Mouse (Mus musculus) E14TG2a.4 (cell line): ENCODE measurements around the gene Agrn.

ENCODE experiments used
- H3K27me3 ChIP-seq: 2 replicates; pipeline ENCODE4 v1.6.1; 2014; ENCODE audit warnings: low read length, control low read depth; ENCODE audit not compliant: insufficient read depth
- H3K36me3 ChIP-seq: 2 replicates; pipeline ENCODE4 v1.6.1; 2014; ENCODE audit warnings: low read length, control low read depth; ENCODE audit not compliant: insufficient read depth
- H3K4me1 ChIP-seq: replicated peaks from 2 replicates; pipeline ENCODE4 v1.6.1; 2014; ENCODE audit warnings: low read depth, low read length, control low read depth
- H3K4me3 ChIP-seq: replicated peaks from 2 replicates; pipeline ENCODE4 v1.5.1; 2014; ENCODE audit warnings: mild to moderate bottlenecking, low read length
- H3K9me3 ChIP-seq: 2 replicates; pipeline ENCODE4 v1.6.1; 2014; ENCODE audit warnings: low read length, control low read depth
- CTCF ChIP-seq: conservative IDR thresholded peaks from 2 replicates; pipeline ENCODE4 v1.5.1; 2014; ENCODE audit warnings: low read length
- NANOG ChIP-seq: IDR thresholded peaks from 2 replicates; pipeline ENCODE4 v1.6.1; 2014; ENCODE audit warnings: borderline replicate concordance, low read length, mixed read lengths
- POU5F1 ChIP-seq: IDR thresholded peaks from 2 replicates; pipeline ENCODE4 v1.6.1; 2014; ENCODE audit warnings: low read length, borderline replicate concordance

Gene Agrn

GRCm38 (mm10) chr4:156195927-156196870 lies 1.1 kb downstream of the Agrn start:
- H3K4me3 ChIP-seq = peak overlapping the region; percentile 93
- H3K27me3 ChIP-seq = peaks cover 13% of the 10 kb centered on the region
- H3K4me1 ChIP-seq = peaks cover 67% of the 10 kb centered on the region
- H3K9me3 ChIP-seq = no peaks in the 10 kb centered on the region
- H3K36me3 ChIP-seq = peaks cover 44% of the 10 kb centered on the region
- TF ChIP-seq POU5F1 (no peak), NANOG (no peak), CTCF (no peak)

GRCm38 (mm10) chr4:156194346-156194745 lies 2.9 kb downstream of the Agrn start:
- no peaks in the 10 kb centered on the region for H3K9me3 ChIP-seq
- no peak for TF ChIP-seq NANOG
- TF ChIP-seq CTCF = no peak
- TF ChIP-seq POU5F1 = no peak
- peak overlapping the region; percentile 93 for H3K4me3 ChIP-seq
- peaks cover 61% of the 10 kb centered on the region for H3K36me3 ChIP-seq
- peaks cover 83% of the 10 kb centered on the region for H3K4me1 ChIP-seq
- peaks cover 7% of the 10 kb centered on the region for H3K27me3 ChIP-seq

- Histone ChIP-seq H3K4me1 (peaks cover 85% of the 10 kb centered on the region), H3K9me3 (no peaks in the 10 kb centered on the region)
Observed at GRCm38 (mm10) chr4:156193906-156194305, 3.4 kb downstream of the Agrn start.

GRCm38 (mm10) chr4:156193200-156193590 lies 4.1 kb downstream of the Agrn start:
- Histone ChIP-seq H3K9me3 (no peaks in the 10 kb centered on the region), H3K27me3 (no peaks in the 10 kb centered on the region), H3K4me1 (peaks cover 85% of the 10 kb centered on the region), H3K36me3 (peaks cover 61% of the 10 kb centered on the region), H3K4me3 (peak overlapping the region; percentile 93)
- TF ChIP-seq POU5F1 (no peak), CTCF (no peak), NANOG (no peak)

More at GRCm38 (mm10) chr4:156193906-156194305, 3.4 kb downstream of the Agrn start:
- H3K4me3 ChIP-seq = peak overlapping the region; percentile 93
- H3K36me3 ChIP-seq = peaks cover 61% of the 10 kb centered on the region
- peaks cover 4% of the 10 kb centered on the region for H3K27me3 ChIP-seq
- TF ChIP-seq POU5F1 = no peak
- TF ChIP-seq NANOG = no peak
- no peak for TF ChIP-seq CTCF

- Histone ChIP-seq H3K27me3 (no peaks in the 10 kb centered on the region), H3K9me3 (no peaks in the 10 kb centered on the region), H3K36me3 (peaks cover 66% of the 10 kb centered on the region), H3K4me3 (peak overlapping the region; percentile 93), H3K4me1 (peaks cover 91% of the 10 kb centered on the region)
- TF ChIP-seq NANOG = no peak
- TF ChIP-seq CTCF = no peak
- no peak for TF ChIP-seq POU5F1
Observed at GRCm38 (mm10) chr4:156192421-156193199, 4.7 kb downstream of the Agrn start.

- TF ChIP-seq CTCF = no peak
- peak; percentile 52; the same call in 1 of the 2 replicates for TF ChIP-seq NANOG
- Histone ChIP-seq H3K4me3 (peak overlapping the region; percentile 93), H3K27me3 (no peaks in the 10 kb centered on the region), H3K36me3 (peaks cover 86% of the 10 kb centered on the region), H3K4me1 (peaks cover 99% of the 10 kb centered on the region), H3K9me3 (peaks cover under 1% of the 10 kb centered on the region; the same call in 1 of the 2 replicates)
Observed at GRCm38 (mm10) chr4:156188811-156189323, 8.4 kb downstream of the Agrn start.

- Histone ChIP-seq H3K9me3 (peaks cover 6% of the 10 kb centered on the region), H3K4me3 (peak overlapping the region; percentile 93), H3K4me1 (peaks cover 99% of the 10 kb centered on the region), H3K27me3 (no peaks in the 10 kb centered on the region), H3K36me3 (peaks cover 86% of the 10 kb centered on the region)
- no peak for TF ChIP-seq POU5F1
- TF ChIP-seq CTCF = no peak
- no peak for TF ChIP-seq NANOG
Observed at GRCm38 (mm10) chr4:156188162-156188810, 9.0 kb downstream of the Agrn start.
